Mouse (Mus musculus) neural tube, embryonic 12.5 days (tissue): ENCODE results near the gene Cyp26a1. TPM values are rescaled to one million over a fixed set of nuclear protein-coding genes. Genes with fewer than 3 reads are reported as not detected.

Experiments
- ATAC-seq: fragments of 200-750 bp; cut with Nextera tagmentation; 2 replicates; pipeline ENCODE4 v1.8.0; 2017; ENCODE audit warnings: low read depth, mild to moderate bottlenecking, moderate TSS enrichment, moderate library complexity; ENCODE audit not compliant: low FRiP score
- H3K27ac ChIP-seq: fragments of 300-500 bp; sonication (generic); 2 replicates; pipeline ENCODE4 v1.5.1; 2016
- H3K27me3 ChIP-seq: fragments of 300-500 bp; sonication (generic); replicated peaks from 2 replicates; pipeline ENCODE4 v1.6.1; 2016; ENCODE audit warnings: mild to moderate bottlenecking
- H3K36me3 ChIP-seq: fragments of 300-500 bp; sonication (generic); 2 replicates; pipeline ENCODE4 v1.6.1; 2016; ENCODE audit warnings: mild to moderate bottlenecking
- H3K4me1 ChIP-seq: fragments of 300-500 bp; sonication (generic); 2 replicates; pipeline ENCODE4 v1.6.1; 2016
- H3K4me2 ChIP-seq: fragments of 300-500 bp; sonication (generic); replicated peaks from 2 replicates; pipeline ENCODE4 v1.6.1; 2016; ENCODE audit warnings: mild to moderate bottlenecking
- H3K4me3 ChIP-seq: fragments of 300-500 bp; sonication (generic); 2 replicates; pipeline ENCODE4 v1.5.1; 2016
- H3K9ac ChIP-seq: fragments of 300-500 bp; sonication (generic); 2 replicates; pipeline ENCODE4 v1.6.1; 2016; ENCODE audit warnings: mild to moderate bottlenecking
- H3K9me3 ChIP-seq: fragments of 300-500 bp; sonication (generic); 2 replicates; pipeline ENCODE4 v1.6.1; 2016; ENCODE audit warnings: mild to moderate bottlenecking
- WGBS: fragments of 180-500 bp; shearing (Covaris S2); methylation state at CpG from one replicate; pipeline ENCODE4 v1.1.7; 2016; 5-methylcytosine and 5-hydroxymethylcytosine counted together
- polyA plus RNA-seq: library from polyadenylated mRNA; unstranded; fragments of >200 nt; fragmentation: Nextera tagmentation; extraction: Ambion mirVana; gene quantifications from 2 replicates; pipeline ENCODE4 v1.2.1, GENCODE M21; 2016

The Cyp26a1 gene
- polyA plus RNA-seq, 1 experiment from 2014 or later: 1.4 TPM

DNA sequence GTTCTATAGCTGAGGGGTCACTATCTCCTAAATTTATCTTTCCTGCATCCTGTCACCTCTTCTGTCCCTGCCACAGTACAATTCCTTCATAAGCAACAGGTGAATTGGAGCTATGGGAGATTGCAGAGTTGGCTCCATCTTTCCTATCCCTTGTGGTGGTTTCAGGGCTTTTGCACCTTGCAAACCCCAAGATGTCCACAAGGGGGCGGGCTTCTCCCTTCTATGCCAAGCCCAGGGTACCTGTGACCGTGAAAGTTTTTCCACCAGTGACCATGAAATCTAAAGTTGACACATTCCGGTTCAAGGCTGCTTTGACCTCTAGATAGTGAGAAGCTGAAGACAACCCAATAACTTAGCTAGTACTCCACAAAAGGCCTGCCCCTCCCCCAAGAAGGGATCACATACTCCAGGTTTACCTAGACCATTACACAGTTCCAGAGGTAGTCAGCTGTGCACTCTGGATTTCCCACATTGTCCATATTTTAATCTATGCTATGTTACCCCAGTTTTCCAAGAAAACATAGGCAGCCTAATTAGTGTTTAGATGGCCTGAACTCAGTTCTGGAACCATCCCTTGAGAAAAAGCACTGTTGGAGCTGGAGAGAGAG lies 6.4 kb downstream of the Cyp26a1 start:
- no peaks in the 10 kb centered on the region for H3K9me3 ChIP-seq
- no peak overlapping the region for H3K27ac ChIP-seq
- H3K9ac ChIP-seq: no peak overlapping the region
- peaks cover 2% of the 10 kb centered on the region for H3K4me1 ChIP-seq
- H3K4me3 ChIP-seq: no peak overlapping the region
- peak; percentile 71; the same call in 1 of the 2 replicates for ATAC-seq
- WGBS: 9% methylated on average over 3 of the region's 3 CpGs
- H3K36me3 ChIP-seq: no peaks in the 10 kb centered on the region
- H3K27me3 ChIP-seq: peaks cover 38% of the 10 kb centered on the region
- H3K4me2 ChIP-seq: no peak overlapping the region

- Histone ChIP-seq H3K27me3 (peaks cover 21% of the 10 kb centered on the region), H3K4me3 (no peak overlapping the region)
- 90% methylated on average over 5 of the region's 5 CpGs for WGBS
Measured at GRCm38 (mm10) chr19:37705722-37706121, 8.1 kb downstream of the Cyp26a1 start.

GRCm38 (mm10) chr19:37714681-37715080 lies 17.1 kb downstream of the Cyp26a1 start:
- H3K9ac ChIP-seq: no peak overlapping the region

More at GRCm38 (mm10) chr19:37705722-37706121, 8.1 kb downstream of the Cyp26a1 start:
- H3K27ac ChIP-seq: no peak overlapping the region
- H3K4me1 ChIP-seq: no peaks in the 10 kb centered on the region
- no peaks in the 10 kb centered on the region for H3K36me3 ChIP-seq
- no peak for ATAC-seq
- H3K9ac ChIP-seq: no peak overlapping the region
- peaks cover 5% of the 10 kb centered on the region; the same call in 1 of the 2 replicates for H3K9me3 ChIP-seq
- no peak overlapping the region for H3K4me2 ChIP-seq

DNA sequence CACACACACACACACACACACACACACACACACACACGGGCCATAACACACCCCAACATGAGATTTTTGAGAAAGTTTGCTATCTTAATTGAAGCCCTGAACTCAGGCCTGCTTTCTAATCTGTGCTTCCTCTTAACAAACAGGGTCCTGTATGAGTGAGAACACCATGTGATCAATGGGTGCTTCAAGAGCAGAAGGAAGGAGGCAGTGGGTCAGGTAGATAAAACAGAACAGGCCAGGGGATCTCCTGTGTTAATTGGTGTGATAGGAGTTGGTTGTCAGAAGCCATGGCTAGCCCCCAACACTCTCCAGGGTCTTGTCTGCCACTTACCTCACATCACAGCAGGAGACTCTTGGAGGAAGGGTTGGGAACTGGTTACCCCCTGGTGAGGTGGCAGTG lies 18.4 kb downstream of the Cyp26a1 start:
- Histone ChIP-seq H3K4me2 (no peak overlapping the region), H3K27ac (no peak overlapping the region), H3K4me3 (no peak overlapping the region), H3K36me3 (no peaks in the 10 kb centered on the region), H3K4me1 (no peaks in the 10 kb centered on the region), H3K9me3 (no peaks in the 10 kb centered on the region), H3K27me3 (no peaks in the 10 kb centered on the region), H3K9ac (no peak overlapping the region)
- WGBS: 82% methylated on average over 1 of the region's 1 CpGs
- ATAC-seq: no peak

More at GRCm38 (mm10) chr19:37714681-37715080, 17.1 kb downstream of the Cyp26a1 start:
- WGBS: 81% methylated on average over 10 of the region's 10 CpGs
- Histone ChIP-seq H3K4me2 (no peak overlapping the region), H3K4me1 (no peaks in the 10 kb centered on the region), H3K4me3 (no peak overlapping the region), H3K9me3 (peaks cover 4% of the 10 kb centered on the region; the same call in 1 of the 2 replicates), H3K36me3 (no peaks in the 10 kb centered on the region), H3K27ac (no peak overlapping the region), H3K27me3 (no peaks in the 10 kb centered on the region)
- ATAC-seq: no peak

DNA sequence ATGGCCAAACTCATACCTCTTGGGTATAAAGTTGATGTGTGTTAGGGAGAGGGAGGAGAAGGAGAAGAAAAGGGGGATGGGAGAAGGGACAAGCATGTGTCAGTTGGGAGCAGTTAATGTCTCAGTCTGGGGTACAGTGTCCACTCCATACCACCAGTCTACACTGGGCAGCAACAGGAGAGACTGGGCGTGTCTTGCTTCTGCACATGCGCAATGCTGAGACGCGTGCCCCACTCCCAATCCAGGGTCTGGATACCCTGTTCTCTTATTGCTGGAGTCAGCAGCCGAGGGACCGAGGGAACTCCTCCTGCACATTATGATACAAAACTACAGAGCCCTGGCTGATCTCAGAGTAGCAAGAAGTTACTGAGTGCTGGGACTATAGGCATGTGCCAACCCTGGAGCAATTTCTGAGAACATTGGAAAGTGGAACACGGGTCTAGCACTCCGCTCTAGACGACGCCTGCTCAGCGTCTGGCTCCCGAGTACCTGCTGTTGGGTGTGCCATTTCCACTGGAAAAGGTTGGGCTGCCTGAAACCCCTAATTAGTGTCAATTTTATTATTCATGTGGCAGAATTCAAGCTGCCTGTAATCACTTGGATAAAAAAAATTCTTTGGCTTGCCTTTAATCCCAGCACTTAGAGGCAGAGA lies 19.1 kb downstream of the Cyp26a1 start:
- no peaks in the 10 kb centered on the region for H3K4me1 ChIP-seq
- H3K9me3 ChIP-seq: no peaks in the 10 kb centered on the region
- ATAC-seq: no peak
- H3K27me3 ChIP-seq: no peaks in the 10 kb centered on the region
- H3K4me3 ChIP-seq: no peak overlapping the region
- H3K36me3 ChIP-seq: no peaks in the 10 kb centered on the region
- WGBS: 90% methylated on average over 12 of the region's 12 CpGs
- no peak overlapping the region for H3K9ac ChIP-seq
- H3K4me2 ChIP-seq: no peak overlapping the region
- H3K27ac ChIP-seq: no peak overlapping the region

DNA sequence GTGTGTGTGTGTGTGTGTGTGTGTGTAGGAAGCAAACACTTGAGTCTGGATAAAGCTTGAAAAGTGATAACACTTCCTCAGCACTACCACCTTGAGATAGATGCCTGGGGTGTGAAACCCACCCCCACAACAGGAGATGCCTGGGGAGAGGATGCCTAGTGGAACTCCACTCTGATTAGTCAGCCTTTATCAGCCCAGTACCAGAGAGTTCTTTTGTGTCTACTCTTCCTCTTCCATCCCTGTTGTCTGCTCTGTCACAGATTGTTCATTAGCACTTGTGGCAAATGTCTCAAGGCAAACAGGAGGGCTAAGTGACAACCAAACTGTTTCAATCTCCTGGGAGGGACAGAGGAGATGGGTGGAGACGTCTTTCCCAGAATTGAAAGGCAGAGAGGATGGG lies 21.6 kb downstream of the Cyp26a1 start:
- Histone ChIP-seq H3K27ac (no peak overlapping the region), H3K36me3 (no peaks in the 10 kb centered on the region), H3K4me1 (no peaks in the 10 kb centered on the region), H3K9me3 (no peaks in the 10 kb centered on the region), H3K4me3 (no peak overlapping the region), H3K9ac (no peak overlapping the region), H3K27me3 (no peaks in the 10 kb centered on the region), H3K4me2 (no peak overlapping the region)
- WGBS: 47% methylated on average over 1 of the region's 1 CpGs
- no peak for ATAC-seq

- Histone ChIP-seq H3K27ac (no peak overlapping the region), H3K9ac (no peak overlapping the region), H3K4me1 (no peaks in the 10 kb centered on the region), H3K36me3 (no peaks in the 10 kb centered on the region), H3K4me3 (no peak overlapping the region), H3K4me2 (no peak overlapping the region), H3K9me3 (no peaks in the 10 kb centered on the region), H3K27me3 (no peaks in the 10 kb centered on the region)
- 97% methylated on average over 5 of the region's 5 CpGs for WGBS
- no peak for ATAC-seq
Measured at GRCm38 (mm10) chr19:37724591-37724990, 27.0 kb downstream of the Cyp26a1 start.

DNA sequence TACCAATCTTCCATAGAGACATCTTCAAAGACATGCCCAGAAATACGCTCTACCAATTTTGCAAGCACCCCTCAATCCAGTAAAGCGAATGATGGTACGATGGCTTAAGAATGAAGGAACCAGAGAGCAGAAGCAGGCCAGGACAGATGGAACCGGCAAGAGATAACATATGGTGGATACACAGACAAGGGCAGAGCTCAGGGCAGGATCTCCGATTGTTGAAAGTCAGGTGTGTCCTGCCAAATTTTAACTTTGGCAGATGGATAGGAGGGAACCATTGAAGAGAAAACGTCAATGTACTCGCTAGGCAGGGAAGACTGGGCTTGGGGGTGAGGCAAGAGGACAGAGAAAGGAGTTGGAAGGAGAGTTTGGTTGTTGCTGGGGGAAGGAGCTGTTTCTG lies 29.0 kb downstream of the Cyp26a1 start:
- Histone ChIP-seq H3K4me2 (no peak overlapping the region), H3K36me3 (no peaks in the 10 kb centered on the region), H3K4me1 (no peaks in the 10 kb centered on the region), H3K9ac (no peak overlapping the region), H3K4me3 (no peak overlapping the region), H3K27me3 (no peaks in the 10 kb centered on the region), H3K9me3 (no peaks in the 10 kb centered on the region), H3K27ac (no peak overlapping the region)
- no peak for ATAC-seq
- WGBS: 92% methylated on average over 7 of the region's 7 CpGs

GRCm38 (mm10) chr19:37727366-37727765 lies 29.8 kb downstream of the Cyp26a1 start:
- Histone ChIP-seq H3K27me3 (no peaks in the 10 kb centered on the region), H3K36me3 (no peaks in the 10 kb centered on the region), H3K4me3 (no peak overlapping the region), H3K4me1 (no peaks in the 10 kb centered on the region), H3K9ac (no peak overlapping the region), H3K27ac (no peak overlapping the region), H3K4me2 (no peak overlapping the region), H3K9me3 (no peaks in the 10 kb centered on the region)
- no peak for ATAC-seq
- WGBS: 95% methylated on average over 2 of the region's 2 CpGs

GRCm38 (mm10) chr19:37735426-37735825 lies 37.8 kb downstream of the Cyp26a1 start:
- Histone ChIP-seq H3K27ac (no peak overlapping the region), H3K4me2 (no peak overlapping the region), H3K4me1 (no peaks in the 10 kb centered on the region), H3K9me3 (no peaks in the 10 kb centered on the region), H3K4me3 (no peak overlapping the region), H3K9ac (no peak overlapping the region), H3K36me3 (no peaks in the 10 kb centered on the region), H3K27me3 (no peaks in the 10 kb centered on the region)
- WGBS: 94% methylated on average over 8 of the region's 8 CpGs
- no peak for ATAC-seq

DNA sequence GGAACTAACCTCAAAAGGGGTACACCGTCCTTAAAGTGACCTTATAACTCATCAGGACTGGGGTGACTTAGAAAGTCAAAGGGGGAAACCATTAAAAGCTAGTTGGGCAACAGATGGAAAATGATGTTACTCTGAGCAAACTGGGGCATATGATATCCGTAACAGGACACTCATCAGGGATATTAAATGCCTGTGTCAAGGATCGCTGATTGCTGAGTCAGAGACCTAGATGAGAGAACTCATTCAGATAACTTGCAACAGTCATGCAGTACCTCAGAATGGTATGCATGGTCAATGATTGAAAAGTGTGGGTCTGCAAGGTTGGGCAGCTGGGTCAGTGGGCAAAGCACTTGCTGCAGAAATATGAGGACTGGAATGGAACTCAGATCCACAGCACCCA lies 41.0 kb downstream of the Cyp26a1 start:
- H3K9ac ChIP-seq: no peak overlapping the region
- 90% methylated on average over 3 of the region's 3 CpGs for WGBS

DNA sequence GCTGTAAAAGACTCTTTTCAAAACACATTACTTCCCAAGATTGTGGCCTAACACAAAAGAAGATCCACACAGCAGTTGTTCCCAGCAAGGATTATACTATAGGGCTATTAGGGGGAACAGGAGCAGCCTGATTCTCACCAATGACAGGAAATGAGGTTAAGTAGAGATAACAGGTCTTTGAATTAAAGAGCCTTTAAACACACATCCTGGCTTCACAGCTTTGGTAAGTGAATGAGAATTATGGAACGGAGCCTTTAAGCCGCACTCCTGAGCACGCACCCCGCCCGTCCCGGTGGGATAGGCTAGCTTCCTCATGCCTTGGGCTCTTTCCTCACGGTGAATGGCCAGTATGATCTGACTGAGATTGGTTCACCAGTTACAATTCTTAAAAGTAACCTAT lies 42.4 kb downstream of the Cyp26a1 start:
- WGBS: 16% methylated on average over 7 of the region's 7 CpGs
- Histone ChIP-seq H3K9me3 (no peaks in the 10 kb centered on the region), H3K4me1 (no peaks in the 10 kb centered on the region), H3K4me3 (no peak overlapping the region), H3K27ac (no peak overlapping the region), H3K4me2 (no peak overlapping the region), H3K36me3 (no peaks in the 10 kb centered on the region), H3K27me3 (no peaks in the 10 kb centered on the region), H3K9ac (no peak overlapping the region)
- no peak for ATAC-seq

More for the DNA sequence above, 41.0 kb downstream of the Cyp26a1 start:
- no peak overlapping the region for H3K27ac ChIP-seq
- no peaks in the 10 kb centered on the region for H3K36me3 ChIP-seq
- no peak overlapping the region for H3K4me3 ChIP-seq
- H3K4me1 ChIP-seq: no peaks in the 10 kb centered on the region
- no peak for ATAC-seq
- no peaks in the 10 kb centered on the region for H3K9me3 ChIP-seq
- H3K4me2 ChIP-seq: no peak overlapping the region
- no peaks in the 10 kb centered on the region for H3K27me3 ChIP-seq
